Mouse (Mus musculus): Measurements from ENCODE around the gene Spata1. TPM values are rescaled to one million over a fixed set of nuclear protein-coding genes. Genes with fewer than 3 reads are reported as not detected.

The Spata1 gene
- 4.0 and 7.2 TPM in 2 replicates for polyA plus RNA-seq (2012; ENCODE audit: insufficient read depth, insufficient read length, missing spikeins)

GRCm38 (mm10) chr3:146499431-146500002 is at the start of gene Spata1, which contains the start of gene Gng5:
Spata1 (minus strand) TSS chr3:146499753.
Gng5 (plus strand) TSS chr3:146499807.
- TF ChIP-seq POLR2A (IDR thresholded peaks at IDR 0.05; ENCODE audit: borderline replicate concordance, low read depth, low read length) (no peak), CTCF (IDR thresholded peaks at IDR 0.05; ENCODE audit: low read depth, low read length) (no peak)
- Histone ChIP-seq H3K4me1 (ENCODE audit: control insufficient read depth, insufficient read depth, low read length) (peaks cover 15% of the 10 kb centered on the region), H3K4me3 (ENCODE audit: insufficient read depth, low read length) (peak within 1 kb of the TSS; percentile 92), H3K27ac (ENCODE audit: insufficient read depth, low read depth, low read length) (peak within 1 kb of the TSS; percentile 78)

- TF ChIP-seq POLR2A (IDR thresholded peaks at IDR 0.05; ENCODE audit: borderline replicate concordance, low read depth, low read length), result no peak
- no peak for TF ChIP-seq CTCF (IDR thresholded peaks at IDR 0.05; ENCODE audit: low read depth, low read length)
- no peak overlapping the region for H3K27ac ChIP-seq (ENCODE audit: insufficient read depth, low read depth, low read length)
Measured at GRCm38 (mm10) chr3:146543632-146544031, 44.1 kb upstream of the Spata1 start.

GRCm38 (mm10) chr3:146540521-146541273 is 41.1 kb upstream of the Spata1 start:
- Histone ChIP-seq H3K27ac (ENCODE audit: insufficient read depth, low read depth, low read length) (no peak overlapping the region), H3K4me1 (ENCODE audit: control insufficient read depth, insufficient read depth, low read length) (no peaks in the 10 kb centered on the region), H3K4me3 (ENCODE audit: insufficient read depth, low read length) (no peak overlapping the region)
- TF ChIP-seq POLR2A (IDR thresholded peaks at IDR 0.05; ENCODE audit: borderline replicate concordance, low read depth, low read length) (no peak), CTCF (IDR thresholded peaks at IDR 0.05; ENCODE audit: low read depth, low read length) (no peak)

More at GRCm38 (mm10) chr3:146543632-146544031, 44.1 kb upstream of the Spata1 start:
- Histone ChIP-seq H3K4me1 (ENCODE audit: control insufficient read depth, insufficient read depth, low read length) (no peaks in the 10 kb centered on the region), H3K4me3 (ENCODE audit: insufficient read depth, low read length) (no peak overlapping the region)

- H3K4me1 ChIP-seq (ENCODE audit: control insufficient read depth, insufficient read depth, low read length), result no peaks in the 10 kb centered on the region
- no peak overlapping the region for H3K4me3 ChIP-seq (ENCODE audit: insufficient read depth, low read length)
- TF ChIP-seq CTCF (IDR thresholded peaks at IDR 0.05; ENCODE audit: low read depth, low read length), result no peak
- no peak for TF ChIP-seq POLR2A (IDR thresholded peaks at IDR 0.05; ENCODE audit: borderline replicate concordance, low read depth, low read length)
- no peak overlapping the region for H3K27ac ChIP-seq (ENCODE audit: insufficient read depth, low read depth, low read length)
Measured at GRCm38 (mm10) chr3:146534986-146535385, 35.4 kb upstream of the Spata1 start.

- Histone ChIP-seq H3K4me3 (ENCODE audit: insufficient read depth, low read length) (no peak overlapping the region), H3K27ac (ENCODE audit: insufficient read depth, low read depth, low read length) (no peak overlapping the region), H3K4me1 (ENCODE audit: control insufficient read depth, insufficient read depth, low read length) (no peaks in the 10 kb centered on the region)
- TF ChIP-seq CTCF (IDR thresholded peaks at IDR 0.05; ENCODE audit: low read depth, low read length) (no peak), POLR2A (IDR thresholded peaks at IDR 0.05; ENCODE audit: borderline replicate concordance, low read depth, low read length) (no peak)
Measured at GRCm38 (mm10) chr3:146528335-146528734, 28.8 kb upstream of the Spata1 start.

- Histone ChIP-seq H3K4me1 (ENCODE audit: control insufficient read depth, insufficient read depth, low read length) (peaks cover 4% of the 10 kb centered on the region; the same call in 1 of the 2 replicates), H3K27ac (ENCODE audit: insufficient read depth, low read depth, low read length) (peak overlapping the region; percentile 98), H3K4me3 (ENCODE audit: insufficient read depth, low read length) (peak overlapping the region; percentile 100)
- no peak for TF ChIP-seq CTCF (IDR thresholded peaks at IDR 0.05; ENCODE audit: low read depth, low read length)
- no peak for TF ChIP-seq POLR2A (IDR thresholded peaks at IDR 0.05; ENCODE audit: borderline replicate concordance, low read depth, low read length)
Measured at GRCm38 (mm10) chr3:146521652-146522020, 22.1 kb upstream of the Spata1 start.

GRCm38 (mm10) chr3:146520798-146521651 is 21.5 kb upstream of the Spata1 start, which contains the start of gene Rpf1:
Rpf1 (minus strand) TSS chr3:146521429.
- Histone ChIP-seq H3K27ac (ENCODE audit: insufficient read depth, low read depth, low read length) (peak within 1 kb of the TSS; percentile 98), H3K4me3 (ENCODE audit: insufficient read depth, low read length) (peak within 1 kb of the TSS; percentile 100), H3K4me1 (ENCODE audit: control insufficient read depth, insufficient read depth, low read length) (peaks cover 4% of the 10 kb centered on the region; the same call in 1 of the 2 replicates)
- 0 out of 2 replicates have a peak, but pooled peaks have one; percentile 3 for TF ChIP-seq CTCF (IDR thresholded peaks at IDR 0.05; ENCODE audit: low read depth, low read length)
- TF ChIP-seq POLR2A (IDR thresholded peaks at IDR 0.05; ENCODE audit: borderline replicate concordance, low read depth, low read length), result peak; percentile 10; the same call in 1 of the 2 replicates

GRCm38 (mm10) chr3:146520226-146520797 is 20.8 kb upstream of the Spata1 start:
- Histone ChIP-seq H3K27ac (ENCODE audit: insufficient read depth, low read depth, low read length) (peak overlapping the region; percentile 46), H3K4me1 (ENCODE audit: control insufficient read depth, insufficient read depth, low read length) (peaks cover 4% of the 10 kb centered on the region; the same call in 1 of the 2 replicates), H3K4me3 (ENCODE audit: insufficient read depth, low read length) (peak overlapping the region; percentile 100)
- TF ChIP-seq CTCF (IDR thresholded peaks at IDR 0.05; ENCODE audit: low read depth, low read length) (no peak), POLR2A (IDR thresholded peaks at IDR 0.05; ENCODE audit: borderline replicate concordance, low read depth, low read length) (no peak)

- Histone ChIP-seq H3K27ac (ENCODE audit: insufficient read depth, low read depth, low read length) (no peak overlapping the region), H3K4me3 (ENCODE audit: insufficient read depth, low read length) (no peak overlapping the region), H3K4me1 (ENCODE audit: control insufficient read depth, insufficient read depth, low read length) (peaks cover 10% of the 10 kb centered on the region)
- TF ChIP-seq CTCF (IDR thresholded peaks at IDR 0.05; ENCODE audit: low read depth, low read length) (no peak), POLR2A (IDR thresholded peaks at IDR 0.05; ENCODE audit: borderline replicate concordance, low read depth, low read length) (no peak)
Measured at GRCm38 (mm10) chr3:146506711-146507110, 7.2 kb upstream of the Spata1 start.

All from bone marrow macrophage, adult 2 months (primary cell).